Mouse (Mus musculus): ENCODE measurements at regions not wholly inside any gene's neighbourhood (a gene's known extent, or its start where the extent isn't known, plus 50 kb on each side); places are given as distances from the start of the nearest gene placed in this dataset.
"Not testable (repeated sequence)": the region's sequence is repeated elsewhere in the genome, so short reads cannot be mapped to it uniquely, and the experiment has no call there.

GRCm38 (mm10) chr13:26382154-26382553 is 387.8 kb downstream of the Hdgfl1 start:
- WGBS, result 43% methylated on average over 2 of the region's 2 CpGs
- no peak for TF ChIP-seq CTCF (IDR thresholded peaks at IDR 0.05; ENCODE audit: low read depth)
- H3K36me3 ChIP-seq (ENCODE audit: insufficient read depth), result no peaks in the 10 kb centered on the region
- H3K4me2 ChIP-seq, result no peak overlapping the region
- no peak overlapping the region for H3K9ac ChIP-seq
- DNase-seq (no peak), ATAC-seq (ENCODE audit: insufficient read depth) (no peak)
- no peaks in the 10 kb centered on the region for H3K9me3 ChIP-seq (ENCODE audit: low read depth, low read length)
- H3K27me3 ChIP-seq (ENCODE audit: insufficient read depth, low read length), result no peaks in the 10 kb centered on the region
- H3K27ac ChIP-seq (ENCODE audit: low read depth), result no peak overlapping the region
- no peak overlapping the region for H3K4me3 ChIP-seq (ENCODE audit: low read depth, low read length)
- peaks cover 7% of the 10 kb centered on the region; the same call in 1 of the 2 replicates for H3K4me1 ChIP-seq (ENCODE audit: insufficient read depth)

- no peak for ATAC-seq (ENCODE audit: insufficient read depth)
- no peak overlapping the region for H3K4me3 ChIP-seq (ENCODE audit: low read depth, low read length)
- no peak overlapping the region for H3K27ac ChIP-seq (ENCODE audit: low read depth)
- H3K4me2 ChIP-seq, result no peak overlapping the region
- H3K4me1 ChIP-seq (ENCODE audit: insufficient read depth), result no peaks in the 10 kb centered on the region
- no peak for DNase-seq
- H3K9ac ChIP-seq, result no peak overlapping the region
- no peaks in the 10 kb centered on the region for H3K27me3 ChIP-seq (ENCODE audit: insufficient read depth, low read length)
- H3K9me3 ChIP-seq (ENCODE audit: low read depth, low read length), result no peaks in the 10 kb centered on the region
- no peaks in the 10 kb centered on the region for H3K36me3 ChIP-seq (ENCODE audit: insufficient read depth)
- TF ChIP-seq CTCF (IDR thresholded peaks at IDR 0.05; ENCODE audit: low read depth), result no peak
Measured at GRCm38 (mm10) chr13:26375546-26375945, 394.4 kb downstream of the Hdgfl1 start.

GRCm38 (mm10) chr13:26365911-26366310 is 404.1 kb downstream of the Hdgfl1 start:
- H3K4me3 ChIP-seq (ENCODE audit: low read depth, low read length); H3K27ac ChIP-seq (ENCODE audit: low read depth); H3K4me2 ChIP-seq; H3K4me1 ChIP-seq (ENCODE audit: insufficient read depth); H3K9me3 ChIP-seq (ENCODE audit: low read depth, low read length); ATAC-seq (ENCODE audit: insufficient read depth); H3K36me3 ChIP-seq (ENCODE audit: insufficient read depth); H3K9ac ChIP-seq; DNase-seq; H3K27me3 ChIP-seq (ENCODE audit: insufficient read depth, low read length): not testable (repeated sequence)
- 90% methylated on average over 6 of the region's 6 CpGs for WGBS

- no peak for TF ChIP-seq CTCF (IDR thresholded peaks at IDR 0.05; ENCODE audit: low read depth)
- WGBS, result 42% methylated on average over 3 of the region's 3 CpGs
- no peak overlapping the region for H3K4me2 ChIP-seq
- peak overlapping the region; percentile 3; the same call in 1 of the 2 replicates for H3K27ac ChIP-seq (ENCODE audit: low read depth)
- no peak overlapping the region for H3K4me3 ChIP-seq (ENCODE audit: low read depth, low read length)
- peak; percentile 17 for DNase-seq
- no peaks in the 10 kb centered on the region for H3K27me3 ChIP-seq (ENCODE audit: insufficient read depth, low read length)
- ATAC-seq (ENCODE audit: insufficient read depth), result no peak
- no peaks in the 10 kb centered on the region for H3K4me1 ChIP-seq (ENCODE audit: insufficient read depth)
- H3K36me3 ChIP-seq (ENCODE audit: insufficient read depth), result no peaks in the 10 kb centered on the region
- H3K9me3 ChIP-seq (ENCODE audit: low read depth, low read length), result no peaks in the 10 kb centered on the region
- no peak overlapping the region for H3K9ac ChIP-seq
Measured at GRCm38 (mm10) chr13:26356341-26356740, 413.6 kb downstream of the Hdgfl1 start.

- H3K27ac ChIP-seq (ENCODE audit: low read depth), result no peak overlapping the region
- H3K27me3 ChIP-seq (ENCODE audit: insufficient read depth, low read length), result no peaks in the 10 kb centered on the region
- H3K4me1 ChIP-seq (ENCODE audit: insufficient read depth), result no peaks in the 10 kb centered on the region
- TF ChIP-seq CTCF (IDR thresholded peaks at IDR 0.05; ENCODE audit: low read depth), result no peak
- DNase-seq, result no peak
- no peak overlapping the region for H3K4me2 ChIP-seq
- ATAC-seq (ENCODE audit: insufficient read depth), result no peak
- H3K4me3 ChIP-seq (ENCODE audit: low read depth, low read length), result no peak overlapping the region
- H3K9me3 ChIP-seq (ENCODE audit: low read depth, low read length), result no peaks in the 10 kb centered on the region
- H3K9ac ChIP-seq, result no peak overlapping the region
- H3K36me3 ChIP-seq (ENCODE audit: insufficient read depth), result no peaks in the 10 kb centered on the region
Measured at GRCm38 (mm10) chr13:26354421-26354820, 415.5 kb downstream of the Hdgfl1 start.

GRCm38 (mm10) chr13:26350510-26350909 is 419.5 kb downstream of the Hdgfl1 start:
- Histone ChIP-seq H3K4me1 (ENCODE audit: insufficient read depth) (no peaks in the 10 kb centered on the region), H3K4me2 (no peak overlapping the region), H3K36me3 (ENCODE audit: insufficient read depth) (no peaks in the 10 kb centered on the region), H3K27me3 (ENCODE audit: insufficient read depth, low read length) (no peaks in the 10 kb centered on the region), H3K27ac (ENCODE audit: low read depth) (0 out of 2 replicates have a peak overlapping the region, but pooled peaks have one; percentile 4), H3K9me3 (ENCODE audit: low read depth, low read length) (no peaks in the 10 kb centered on the region), H3K4me3 (ENCODE audit: low read depth, low read length) (no peak overlapping the region), H3K9ac (no peak overlapping the region)
- TF ChIP-seq CTCF (IDR thresholded peaks at IDR 0.05; ENCODE audit: low read depth), result no peak
- peak; percentile 80 for ATAC-seq (ENCODE audit: insufficient read depth)
- DNase-seq, result peak; percentile 73
- WGBS, result 32% methylated on average over 3 of the region's 3 CpGs

GRCm38 (mm10) chr13:26338795-26339194 is 431.2 kb downstream of the Hdgfl1 start:
- DNase-seq, result peak; percentile 11
- no peak for TF ChIP-seq CTCF (IDR thresholded peaks at IDR 0.05; ENCODE audit: low read depth)

GRCm38 (mm10) chr13:26325066-26325465 is 444.9 kb downstream of the Hdgfl1 start:
- Histone ChIP-seq H3K36me3 (ENCODE audit: insufficient read depth) (no peaks in the 10 kb centered on the region), H3K27ac (ENCODE audit: low read depth) (no peak overlapping the region), H3K27me3 (ENCODE audit: insufficient read depth, low read length) (no peaks in the 10 kb centered on the region), H3K9me3 (ENCODE audit: low read depth, low read length) (no peaks in the 10 kb centered on the region), H3K4me2 (no peak overlapping the region), H3K4me1 (ENCODE audit: insufficient read depth) (no peaks in the 10 kb centered on the region; the same call in 1 of the 2 replicates), H3K9ac (no peak overlapping the region), H3K4me3 (ENCODE audit: low read depth, low read length) (no peak overlapping the region)
- DNase-seq (peak; percentile 81), ATAC-seq (ENCODE audit: insufficient read depth) (peak; percentile 85)
- no peak for TF ChIP-seq CTCF (IDR thresholded peaks at IDR 0.05; ENCODE audit: low read depth)
- whole genome bisulfite sequencing, result 55% methylated on average over 3 of the region's 3 CpGs

More at GRCm38 (mm10) chr13:26338795-26339194, 431.2 kb downstream of the Hdgfl1 start:
- WGBS, result 49% methylated on average over 3 of the region's 3 CpGs
- H3K27me3 ChIP-seq (ENCODE audit: insufficient read depth, low read length), result no peaks in the 10 kb centered on the region
- no peak overlapping the region for H3K4me3 ChIP-seq (ENCODE audit: low read depth, low read length)
- no peak for ATAC-seq (ENCODE audit: insufficient read depth)
- H3K27ac ChIP-seq (ENCODE audit: low read depth), result no peak overlapping the region
- H3K9ac ChIP-seq, result no peak overlapping the region
- H3K36me3 ChIP-seq (ENCODE audit: insufficient read depth), result no peaks in the 10 kb centered on the region
- no peak overlapping the region for H3K4me2 ChIP-seq
- no peaks in the 10 kb centered on the region for H3K4me1 ChIP-seq (ENCODE audit: insufficient read depth)
- no peaks in the 10 kb centered on the region for H3K9me3 ChIP-seq (ENCODE audit: low read depth, low read length)

Data from lung, embryonic 14.5 days (tissue).